Mouse (Mus musculus) left cerebral cortex, adult 8-10 months (tissue): ENCODE measurements around the gene Dctn1. TPM values are rescaled to one million over a fixed set of nuclear protein-coding genes. Genes with fewer than 3 reads are reported as not detected.

Experiments
- DNase-seq, 2 experiments: peaks; one replicate each; pipeline ENCODE4 v3.0.0; 2022; ENCODE audit warnings: low spot score in 2 of 2
- total RNA-seq, 4 experiments: library from RNA; stranded (reverse); gene quantifications; 2 replicates each; pipeline ENCODE4 v1.2.4; 2022

Gene Dctn1
- total RNA-seq = 100 to 1,000 TPM; 347 to 364 (median 356) TPM

GRCm38 (mm10) chr6:83165607-83166242 is at the start of gene Dctn1:
Gene Dctn1, plus strand, starts transcription at chr6:83165920.
- DNase-seq = peak; percentile 88 to 90

GRCm38 (mm10) chr6:83116373-83117164 is 49.2 kb upstream of the Dctn1 start:
- no peak for DNase-seq

GRCm38 (mm10) chr6:83117165-83117438 is 48.6 kb upstream of the Dctn1 start:
- DNase-seq = no peak

- no peak for DNase-seq
Observed at GRCm38 (mm10) chr6:83117616-83118015, 48.1 kb upstream of the Dctn1 start.

- DNase-seq = no peak
Observed at GRCm38 (mm10) chr6:83118369-83118768, 47.4 kb upstream of the Dctn1 start.

GRCm38 (mm10) chr6:83118825-83119733 is 46.6 kb upstream of the Dctn1 start:
- no peak for DNase-seq

GRCm38 (mm10) chr6:83119734-83120051 is 46.0 kb upstream of the Dctn1 start:
- peak in 1 of 2 experiments; percentile 45 for DNase-seq

GRCm38 (mm10) chr6:83120930-83121862 is 44.5 kb upstream of the Dctn1 start, which contains the start of gene Wbp1:
Gene Wbp1, minus strand, starts transcription at chr6:83121559.
- peak; percentile 91 to 99 for DNase-seq

GRCm38 (mm10) chr6:83121863-83122710 is 43.6 kb upstream of the Dctn1 start:
- no peak for DNase-seq

GRCm38 (mm10) chr6:83122961-83123360 is 42.8 kb upstream of the Dctn1 start:
- no peak for DNase-seq

GRCm38 (mm10) chr6:83124851-83125312 is 40.8 kb upstream of the Dctn1 start:
- DNase-seq = peak; percentile 84

- no peak for DNase-seq
Observed at GRCm38 (mm10) chr6:83125331-83125730, 40.4 kb upstream of the Dctn1 start, which contains the start of gene Ino80b. Gene Ino80b, minus strand, starts transcription at chr6:83125431.

GRCm38 (mm10) chr6:83127419-83127818 is 38.3 kb upstream of the Dctn1 start:
- no peak for DNase-seq

- DNase-seq = no peak
Observed at GRCm38 (mm10) chr6:83131469-83132034, 34.2 kb upstream of the Dctn1 start.

- DNase-seq = no peak
Observed at GRCm38 (mm10) chr6:83132176-83132919, 33.4 kb upstream of the Dctn1 start.

- DNase-seq = no peak
Observed at GRCm38 (mm10) chr6:83134226-83134625, 31.5 kb upstream of the Dctn1 start.

GRCm38 (mm10) chr6:83134951-83135513 is 30.7 kb upstream of the Dctn1 start, which contains the start of gene Rtkn:
Gene Rtkn, plus strand, starts transcription at chr6:83135463.
- no peak for DNase-seq

GRCm38 (mm10) chr6:83135571-83136161 is 30.1 kb upstream of the Dctn1 start:
- DNase-seq = no peak
